In the genomic region with DNA sequence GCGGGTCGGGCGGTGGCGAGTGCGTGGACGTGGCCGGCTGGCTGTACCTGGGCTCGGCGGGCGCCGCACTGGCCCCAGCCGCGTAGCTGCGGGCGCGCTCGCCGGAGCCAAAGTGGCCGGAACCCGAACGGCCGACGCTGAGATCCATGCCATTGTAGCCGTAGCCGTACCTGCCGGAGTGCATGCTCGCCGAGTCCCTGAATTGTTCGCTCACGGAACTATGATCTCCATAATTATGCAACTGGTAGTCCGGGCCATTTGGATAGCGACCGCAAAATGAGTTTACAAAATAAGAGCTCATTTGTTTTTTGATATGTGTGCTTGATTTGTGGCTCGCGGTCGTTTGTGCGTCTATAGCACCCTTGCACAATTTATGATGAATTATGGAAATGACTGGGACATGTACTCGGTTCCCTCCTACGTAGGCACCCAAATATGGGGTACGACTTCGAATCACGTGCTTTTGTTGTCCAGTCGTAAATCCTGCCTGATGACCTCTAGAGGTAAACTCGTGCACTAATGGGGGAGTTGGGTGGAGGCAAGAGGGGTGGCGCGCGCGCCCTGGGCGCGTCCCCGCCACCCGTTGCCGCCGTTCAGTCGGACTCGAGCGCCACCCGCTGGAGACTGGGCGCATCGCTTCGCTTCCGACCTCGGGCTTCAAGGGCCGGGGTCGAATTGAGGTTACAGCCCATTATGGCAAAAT, we compare ENCODE assay signal across 9 mouse cellular contexts. TPM values are rescaled to one million over a fixed set of nuclear protein-coding genes. Genes with fewer than 3 reads are reported as not detected.
DNase-seq lines count a peak whose midpoint lies in the region; ATAC-seq and TF ChIP-seq lines count a peak whose summit lies in the region.
"Had no signal": no experiment of that assay in that cellular context is flagged by ENCODE, and none has a peak within 500 bp of the region (broad histone marks: within the 10 kb centered on the region; RNA-seq: fewer than 3 reads in every experiment).

A gene (minus strand): TSS at position 538 of the 703 bp plus-strand sequence.

- H3K36me3 ChIP-seq in hindbrain, postnatal 0 days (ENCODE audit: insufficient read depth, low read length), result no peaks in the 10 kb centered on the region
- no peaks in the 10 kb centered on the region for H3K36me3 ChIP-seq in liver, embryonic 13.5 days
- H3K36me3 ChIP-seq in neural tube, embryonic 13.5 days, result peaks cover 58% of the 10 kb centered on the region

- peak; percentile 67 for TF ChIP-seq CTCF in hindbrain, postnatal 0 days (IDR thresholded peaks at IDR 0.05; ENCODE audit: low read depth)

- H3K9ac ChIP-seq in hindbrain, postnatal 0 days (replicated peaks; ENCODE audit: low read length), result peak within 1 kb of the TSS; percentile 44
- peak within 1 kb of the TSS; percentile 59 for H3K9ac ChIP-seq in liver, embryonic 13.5 days
- peak within 1 kb of the TSS; percentile 100 for H3K9ac ChIP-seq in neural tube, embryonic 13.5 days

- no peaks in the 10 kb centered on the region for H3K9me3 ChIP-seq in hindbrain, postnatal 0 days (ENCODE audit: low read length)
- no peaks in the 10 kb centered on the region for H3K9me3 ChIP-seq in liver, embryonic 13.5 days (replicated peaks)
- H3K9me3 ChIP-seq in neural tube, embryonic 13.5 days, result no peaks in the 10 kb centered on the region

- H3K27me3 ChIP-seq in hindbrain, postnatal 0 days (ENCODE audit: insufficient read depth, low read length), result peaks cover 87% of the 10 kb centered on the region
- peaks cover 100% of the 10 kb centered on the region for H3K27me3 ChIP-seq in liver, embryonic 13.5 days
- H3K27me3 ChIP-seq in neural tube, embryonic 13.5 days, result no peaks in the 10 kb centered on the region

- peak within 1 kb of the TSS; percentile 41 for H3K4me3 ChIP-seq in hindbrain, postnatal 0 days (ENCODE audit: low read length)
- peak within 1 kb of the TSS; percentile 53 for H3K4me3 ChIP-seq in liver, embryonic 13.5 days (replicated peaks)
- H3K4me3 ChIP-seq in neural tube, embryonic 13.5 days, result peak within 1 kb of the TSS; percentile 96

- DNase-seq in ES-CJ7 (ENCODE audit: low read depth, low spot score), result peak; percentile 96
- peak; percentile 31 for DNase-seq in brain, adult 2 months (ENCODE audit: low read depth, low spot score)
- DNase-seq in gastrocnemius, postnatal 10 days, result peak; percentile 88
- peak; percentile 83 for DNase-seq in hindbrain, postnatal 0 days (ENCODE audit: low spot score)
- no peak for DNase-seq in liver, embryonic 13.5 days
- no peak for DNase-seq in thymus, postnatal 14 days

- peak within 1 kb of the TSS; percentile 52 for H3K4me2 ChIP-seq in hindbrain, postnatal 0 days (ENCODE audit: low read depth, low read length)
- H3K4me2 ChIP-seq in liver, embryonic 13.5 days, result peak within 1 kb of the TSS; percentile 63
- peak within 1 kb of the TSS; percentile 97 for H3K4me2 ChIP-seq in neural tube, embryonic 13.5 days

- peak; percentile 82 for ATAC-seq in hindbrain, postnatal 0 days
- ATAC-seq in liver, embryonic 13.5 days (ENCODE audit: low read depth), result no peak
- ATAC-seq in neural tube, embryonic 13.5 days (ENCODE audit: low read depth), result peak; percentile 34
- no peak for ATAC-seq in frontal cortex, adult (ENCODE audit: low TSS enrichment)

- under 1% methylated on average over 65 of the region's 65 CpGs for WGBS in hindbrain, postnatal 0 days
- under 1% methylated on average over 65 of the region's 65 CpGs for WGBS in liver, embryonic 13.5 days (ENCODE audit: insufficient replicate concordance)
- under 1% methylated on average over 63 of the region's 65 CpGs for WGBS in neural tube, embryonic 13.5 days

- no peaks in the 10 kb centered on the region for H3K4me1 ChIP-seq in hindbrain, postnatal 0 days (ENCODE audit: insufficient read depth, low read length)
- peaks cover 8% of the 10 kb centered on the region; the same call in 1 of the 2 replicates for H3K4me1 ChIP-seq in liver, embryonic 13.5 days (replicated peaks)
- H3K4me1 ChIP-seq in neural tube, embryonic 13.5 days (replicated peaks), result peaks cover 98% of the 10 kb centered on the region

- peak within 1 kb of the TSS; percentile 69 for H3K27ac ChIP-seq in hindbrain, postnatal 0 days
- H3K27ac ChIP-seq in liver, embryonic 13.5 days, result no peak within 1 kb of the TSS
- H3K27ac ChIP-seq in neural tube, embryonic 13.5 days (replicated peaks), result peak within 1 kb of the TSS; percentile 100

RNA-seq across cellular contexts. Expression of the gene that starts here (rescaled TPM):
- 1 to 10 TPM; 2.6 to 3.7 TPM for total RNA-seq in gastrocnemius, postnatal 10 days (2021)
- 99.2 and 108 TPM in 2 replicates for total RNA-seq in hindbrain, postnatal 0 days (2014; rRNA removed)
- polyA plus RNA-seq in hindbrain, postnatal 0 days (2015; fragmentation: Nextera tagmentation; extraction: Ambion mirVana), result 81.7 and 89.4 TPM in 2 replicates
- polyA plus RNA-seq in liver, embryonic 13.5 days (2015; fragmentation: Nextera tagmentation; extraction: Ambion mirVana), result 0.83 and 1.2 TPM in 2 replicates
- 44.7 and 66.8 TPM in 2 replicates for polyA plus RNA-seq in neural tube, embryonic 13.5 days (2015; fragmentation: Nextera tagmentation; extraction: Ambion mirVana)
- total RNA-seq: neutrophil, adult 5-6 weeks had no signal

Comparison
In these comparisons a context has a peak if more than half of its experiments do, and no peak if none do; other contexts are left out.
1. RNA of the gene that starts here (total RNA-seq): 99.2 to 108 TPM in hindbrain, postnatal 0 days; 2.6 to 3.7 TPM in gastrocnemius, postnatal 10 days; every median in the first group is over 10 times any median in the second.
2. RNA of the gene that starts here (polyA plus RNA-seq): 81.7 to 89.4 TPM in hindbrain, postnatal 0 days and 44.7 to 66.8 TPM in neural tube, embryonic 13.5 days; 0.83 to 1.2 TPM in liver, embryonic 13.5 days; every median in the first group is over 10 times any median in the second.
3. DNase-seq: peak in ES-CJ7 (single experiment), brain, adult 2 months (single experiment), gastrocnemius, postnatal 10 days (single experiment) and hindbrain, postnatal 0 days (single experiment); none in liver, embryonic 13.5 days (single experiment) and thymus, postnatal 14 days (single experiment).
4. ATAC-seq: peak in hindbrain, postnatal 0 days (single experiment) and neural tube, embryonic 13.5 days (single experiment); none in liver, embryonic 13.5 days (single experiment) and frontal cortex, adult (single experiment).
5. H3K4me3 ChIP-seq: peak in every context shown above with its lines; median percentile 96 in neural tube, embryonic 13.5 days; 53 in liver, embryonic 13.5 days; 41 in hindbrain, postnatal 0 days.
6. H3K9ac ChIP-seq: peak in every context shown above with its lines; median percentile 100 in neural tube, embryonic 13.5 days; 59 in liver, embryonic 13.5 days; 44 in hindbrain, postnatal 0 days.
7. Peak in every context shown above with its lines, with median percentiles within 50 percentile points of each other: H3K4me2 ChIP-seq.